Mouse (Mus musculus) thymus, postnatal 0 days (tissue): ENCODE data around the gene Cep164. TPM values are rescaled to one million over a fixed set of nuclear protein-coding genes. Genes with fewer than 3 reads are reported as not detected.
"Not testable (repeated sequence)": the region's sequence is repeated elsewhere in the genome, so short reads cannot be mapped to it uniquely, and the experiment has no call there.

Source experiments
- DNase-seq: peaks from one replicate; pipeline ENCODE4 v3.0.0-alpha.2; 2015; ENCODE audit warnings: low spot score
- polyA plus RNA-seq: library from polyadenylated mRNA; unstranded; fragments of >200 nt; fragmentation: Nextera tagmentation; extraction: Ambion mirVana; gene quantifications from 2 replicates; pipeline ENCODE4 v1.2.1, GENCODE M21; 2015

Gene Cep164
- polyA plus RNA-seq = 22.5 and 24.0 TPM in 2 replicates

- peak; percentile 90 for DNase-seq
Observed at GRCm38 (mm10) chr9:45828291-45828963, at the start of gene Cep164. Gene Cep164, minus strand, starts transcription at chr9:45828691.

DNA sequence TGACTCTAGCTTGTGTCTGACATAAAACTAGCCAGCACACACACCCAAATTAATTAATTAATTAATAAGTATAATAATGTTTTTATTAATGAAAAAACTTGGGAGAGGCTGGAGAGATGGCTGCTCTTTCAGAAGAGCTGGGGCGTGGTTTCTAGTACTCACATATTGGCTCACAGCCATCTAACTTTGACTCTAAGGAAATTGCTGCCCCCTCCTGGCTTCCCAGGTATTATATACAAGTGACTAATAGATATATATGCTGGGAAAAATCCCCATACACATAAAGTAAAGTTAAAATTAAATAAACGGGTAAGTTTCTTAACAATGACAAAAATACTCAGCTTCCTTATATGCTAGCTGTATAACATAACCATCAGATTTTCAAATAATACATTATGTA is 49.4 kb upstream of the Cep164 start:
- DNase-seq = peak; percentile 14

DNA sequence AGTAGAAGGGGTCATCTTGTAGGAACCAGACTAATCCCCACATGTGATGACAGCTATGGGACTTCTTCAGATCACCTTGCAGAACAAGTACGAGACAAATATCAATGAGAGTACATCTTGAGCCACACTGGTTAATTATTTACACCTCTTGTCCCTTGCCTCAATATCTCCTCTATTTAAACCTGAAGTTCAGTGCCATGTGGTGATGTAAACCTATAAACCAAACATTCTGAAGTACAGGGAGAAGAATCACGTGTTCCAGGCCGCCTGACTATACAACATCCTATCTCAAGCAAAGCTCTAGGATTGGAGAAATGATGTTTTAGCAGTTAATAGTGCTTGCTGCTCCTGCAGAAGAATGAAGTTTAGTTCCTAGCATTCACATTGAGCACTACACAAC is 41.8 kb upstream of the Cep164 start:
- no peak for DNase-seq

- no peak for DNase-seq
Observed at GRCm38 (mm10) chr9:45869181-45869580, 40.7 kb upstream of the Cep164 start.

DNA sequence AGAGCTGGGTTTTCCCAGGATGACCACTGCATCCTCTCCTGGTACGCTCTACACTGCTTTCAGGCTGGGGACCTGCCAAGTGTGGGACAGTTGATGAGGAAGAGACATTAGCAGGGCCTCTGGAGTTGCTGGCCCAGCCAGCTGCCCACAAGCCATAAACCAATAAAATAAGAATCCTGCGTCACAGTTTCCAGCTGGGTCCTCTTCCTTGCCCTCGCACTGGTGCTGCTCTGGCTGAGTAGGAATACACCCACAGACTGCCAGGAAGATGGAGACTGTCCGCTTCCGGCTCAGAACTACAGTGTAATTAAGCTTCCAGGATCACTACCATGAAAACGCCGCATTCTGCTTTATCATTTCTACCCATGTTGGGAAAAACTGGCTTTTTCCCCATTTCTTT is 33.3 kb upstream of the Cep164 start:
- DNase-seq = no peak

DNA sequence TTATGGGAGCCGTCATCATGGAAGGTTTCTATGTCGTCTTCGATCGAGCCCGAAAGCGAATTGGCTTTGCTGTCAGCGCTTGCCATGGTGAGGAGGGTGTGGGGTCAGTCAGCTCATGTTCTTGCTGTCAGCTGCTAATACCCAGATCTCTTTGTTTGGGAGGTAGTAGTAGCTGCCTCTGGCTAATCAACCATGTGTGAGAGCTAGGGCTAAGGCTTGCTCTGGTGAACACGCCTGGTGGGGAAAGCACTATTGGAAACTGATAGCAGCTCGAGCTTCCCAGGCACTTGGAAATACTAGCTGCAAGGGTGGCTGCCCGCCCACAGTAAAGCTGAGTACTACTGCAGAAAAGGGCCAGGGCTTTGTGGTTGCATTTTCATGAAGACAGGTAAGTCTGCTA is 30.9 kb upstream of the Cep164 start:
- no peak for DNase-seq

DNA sequence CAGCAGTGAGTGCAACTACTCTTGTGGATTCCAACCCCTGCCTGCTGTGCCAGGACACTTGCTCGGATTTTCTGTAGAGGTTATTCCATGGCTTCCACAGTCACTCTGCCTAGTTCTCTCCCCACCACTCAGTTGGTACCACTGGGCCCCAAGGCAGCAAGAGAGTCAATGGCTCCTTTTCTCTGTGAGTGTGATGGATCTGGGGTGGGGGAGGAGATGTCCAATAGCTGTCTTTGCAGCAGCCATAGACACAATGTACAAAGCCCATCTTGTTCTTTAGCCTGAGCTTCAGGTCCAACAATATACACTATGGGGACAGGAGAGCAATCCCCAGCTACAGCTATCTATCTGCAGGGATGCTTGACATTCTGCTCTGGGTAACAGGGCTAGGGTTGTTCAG is 25.6 kb upstream of the Cep164 start:
- DNase-seq = no peak

- DNase-seq = peak; percentile 26
Observed at GRCm38 (mm10) chr9:45853695-45854094, 25.2 kb upstream of the Cep164 start.

DNA sequence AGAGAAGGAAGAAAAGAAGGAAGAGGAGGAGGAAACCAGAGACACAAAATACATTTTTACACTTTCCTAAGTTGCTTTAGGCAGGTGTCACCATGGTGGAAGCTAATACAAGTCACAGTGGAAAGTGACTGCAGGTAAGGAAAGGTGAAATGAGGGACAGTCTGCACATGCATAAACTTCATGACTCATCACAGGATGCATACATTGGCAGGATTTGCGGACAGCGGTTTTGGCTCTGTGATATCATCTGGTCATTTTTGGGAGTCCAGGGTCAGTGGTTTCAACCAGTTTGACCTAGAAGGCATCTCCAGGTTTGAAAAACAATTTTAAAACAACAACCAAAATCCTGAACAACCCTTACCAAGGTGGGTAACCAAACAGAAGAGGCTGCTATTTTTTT is 23.3 kb upstream of the Cep164 start:
- DNase-seq = no peak

- DNase-seq = peak; percentile 40
Observed at GRCm38 (mm10) chr9:45851330-45851729, 22.8 kb upstream of the Cep164 start.

DNA sequence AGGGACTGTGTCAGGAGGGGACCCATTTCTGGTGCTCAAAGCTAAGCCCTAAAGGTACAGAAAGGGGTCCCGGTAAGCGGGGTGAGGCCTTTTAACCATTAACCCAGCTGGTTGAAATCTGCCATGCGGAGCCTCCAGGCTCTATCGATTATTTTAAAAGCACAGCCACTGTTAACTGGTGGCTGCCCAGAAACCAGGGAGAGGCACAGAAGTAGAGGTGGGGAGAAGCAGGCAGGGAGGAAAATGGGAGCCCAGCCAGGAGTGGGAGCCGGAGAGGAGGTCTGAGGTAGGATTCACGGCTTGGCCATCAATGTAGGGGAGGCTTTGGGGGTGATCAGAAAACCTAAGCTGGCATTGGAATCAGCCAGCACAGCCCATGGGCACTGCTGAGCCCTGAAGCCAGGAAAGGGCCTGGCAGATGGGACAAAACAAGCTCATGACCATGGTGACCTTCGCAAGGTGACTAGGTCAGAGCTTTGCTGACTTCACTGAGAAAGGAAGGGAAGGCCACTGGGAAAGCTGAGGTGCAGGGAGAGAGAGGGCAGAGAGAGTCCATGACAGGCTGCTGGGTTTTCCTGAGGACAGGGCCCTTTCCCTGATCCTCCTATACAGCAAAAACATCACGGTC is 22.2 kb upstream of the Cep164 start:
- DNase-seq = no peak

DNA sequence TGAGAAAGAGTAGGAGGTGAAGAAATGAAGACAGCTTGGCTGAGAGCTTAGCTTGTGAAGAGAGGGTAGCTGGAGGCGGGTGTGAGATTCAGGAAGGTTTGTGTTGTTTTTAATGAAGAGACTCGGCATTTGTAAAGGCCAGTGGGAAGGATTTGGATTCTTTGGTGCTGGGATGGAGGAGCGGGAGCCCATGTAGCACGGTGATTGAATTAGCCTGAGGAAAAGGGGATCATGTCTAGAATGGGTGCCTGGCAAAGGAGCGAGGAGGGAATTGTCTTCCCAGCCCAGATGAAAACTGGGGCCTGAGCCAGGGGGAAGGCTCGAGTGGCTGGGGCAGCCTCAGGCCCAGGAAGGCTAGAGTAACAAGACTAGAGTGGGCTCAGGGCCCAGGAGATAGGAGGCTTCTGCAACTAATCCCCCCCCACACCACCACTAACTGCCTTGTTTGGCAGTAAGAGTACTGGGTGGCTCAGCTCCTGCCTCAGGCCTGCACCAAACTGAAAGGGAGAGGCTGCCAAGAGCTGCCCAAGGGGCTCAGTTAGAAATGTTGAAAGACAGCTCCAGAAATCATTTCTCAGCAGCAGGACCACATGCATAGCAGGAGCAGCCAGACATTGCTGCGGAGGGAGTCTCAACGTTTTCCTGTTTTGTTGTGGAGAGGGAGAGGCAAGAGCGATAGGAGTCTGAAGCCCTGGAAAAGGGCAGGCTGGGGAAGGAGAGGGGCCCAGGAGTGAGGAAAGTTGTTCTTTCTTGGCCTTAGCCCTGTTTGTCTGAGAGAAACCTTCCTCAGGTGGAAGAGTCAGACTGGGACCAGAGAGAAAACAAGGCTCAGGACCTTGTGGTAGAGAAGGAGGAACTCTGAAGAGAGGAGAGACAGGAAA is 21.3 kb upstream of the Cep164 start:
- no peak for DNase-seq

DNA sequence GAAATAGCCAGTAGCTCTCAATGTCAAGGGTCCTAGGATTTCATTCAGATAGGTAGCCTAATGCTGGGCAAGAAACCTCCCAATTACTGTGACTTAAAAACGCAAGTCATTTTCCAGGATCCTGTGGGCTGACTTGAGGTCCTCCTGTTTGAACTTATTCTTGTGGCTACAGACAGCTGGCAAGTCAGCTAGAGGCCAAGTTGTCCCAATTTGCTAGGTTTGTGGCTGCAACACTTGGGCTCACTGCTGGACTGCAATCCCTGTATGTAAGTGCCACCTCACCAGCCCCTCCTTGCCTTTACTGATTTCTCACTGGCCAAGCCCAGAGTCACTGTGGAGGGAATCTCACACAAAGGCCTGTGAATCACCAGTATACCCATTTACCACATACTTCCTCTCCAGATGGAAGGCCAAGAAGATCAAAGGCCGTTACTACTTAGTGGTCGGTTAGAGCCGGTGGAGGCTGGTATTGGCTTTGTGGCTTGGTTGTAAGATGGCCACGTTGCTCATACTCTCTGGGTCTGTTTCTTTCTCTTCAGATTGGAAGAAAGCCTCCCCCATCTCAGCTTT is 18.5 kb upstream of the Cep164 start:
- DNase-seq = peak; percentile 13

DNA sequence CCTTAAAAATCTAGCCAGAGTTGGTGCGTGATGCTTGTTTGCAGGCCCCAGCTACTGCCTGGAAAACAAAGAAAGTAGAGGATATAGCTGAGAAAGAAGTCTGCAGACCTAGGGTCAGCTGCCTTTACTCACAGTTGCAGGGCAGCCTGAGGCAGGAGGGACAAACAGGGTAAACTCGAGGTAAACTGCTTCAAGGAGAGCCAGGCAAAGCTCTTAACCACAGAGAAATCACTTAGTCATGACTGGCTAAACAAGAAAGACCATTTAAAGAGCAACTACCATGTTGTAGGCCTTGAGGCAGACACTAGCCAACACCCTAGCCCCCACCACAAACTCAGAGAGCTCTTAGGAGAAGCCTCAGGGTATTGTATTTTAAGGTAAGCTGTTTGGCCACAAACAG is 17.7 kb upstream of the Cep164 start:
- not testable (repeated sequence) for DNase-seq

DNA sequence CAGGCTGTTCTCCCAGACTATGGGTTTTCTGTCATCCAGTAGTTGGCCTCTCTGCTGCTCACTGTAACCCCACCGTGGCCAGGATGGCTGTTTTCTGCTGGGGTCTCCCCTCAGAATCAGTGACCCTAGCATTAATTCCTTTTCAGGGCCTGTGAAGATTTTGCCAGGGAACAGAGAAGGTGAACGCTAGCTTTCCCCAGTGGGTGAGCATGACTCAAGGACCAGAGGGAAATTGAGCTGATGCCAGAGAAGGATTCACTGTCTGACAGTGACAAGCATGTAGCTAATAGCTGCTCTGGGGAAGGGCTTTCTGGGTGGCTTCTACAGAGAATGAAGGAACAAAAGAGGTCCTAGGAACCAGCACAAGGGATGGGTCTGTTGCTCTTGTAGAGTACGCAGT is 17.1 kb upstream of the Cep164 start:
- DNase-seq = no peak

DNA sequence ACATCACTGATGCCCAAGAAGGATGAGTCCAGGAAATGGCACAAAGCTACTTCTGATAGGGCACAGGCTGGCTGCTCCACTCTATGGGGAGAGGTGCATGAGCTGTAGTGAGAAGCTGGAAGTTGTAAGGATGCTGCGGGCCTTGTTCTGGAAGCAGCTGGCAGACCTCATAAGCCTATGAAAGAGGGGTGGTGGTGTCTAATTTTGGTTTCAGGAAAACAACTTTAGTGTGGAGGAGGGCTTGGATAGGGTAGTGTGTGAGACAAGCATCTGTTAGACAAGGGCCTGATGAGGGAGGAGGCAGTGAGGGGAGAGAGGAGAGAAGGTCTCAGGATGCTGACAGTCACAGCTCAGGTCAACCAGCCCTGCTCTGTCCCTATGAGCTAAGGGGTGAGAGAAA is 15.3 kb upstream of the Cep164 start:
- no peak for DNase-seq

GRCm38 (mm10) chr9:45843007-45843406 is 14.5 kb upstream of the Cep164 start:
- DNase-seq = no peak

DNA sequence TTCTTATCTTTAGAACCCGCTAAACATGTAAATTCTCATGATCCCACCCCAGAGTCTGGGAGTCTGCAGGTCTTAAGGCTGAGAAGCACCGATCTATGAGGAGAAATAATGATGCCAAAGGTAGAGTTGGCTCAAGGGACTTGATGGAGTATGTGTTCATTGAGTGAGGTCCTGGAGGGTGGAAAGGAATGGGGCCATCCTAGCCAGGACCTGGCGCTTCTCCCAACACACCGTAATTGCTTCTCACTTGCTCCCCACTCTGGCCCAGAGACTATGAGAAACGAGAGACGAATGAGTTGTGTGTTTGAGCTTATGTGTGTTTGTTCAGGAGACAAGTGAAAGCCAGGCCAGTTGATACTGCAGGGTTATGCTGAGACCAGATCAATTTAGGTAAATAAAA is 13.0 kb upstream of the Cep164 start:
- DNase-seq = no peak

- DNase-seq = no peak
Observed at GRCm38 (mm10) chr9:45840331-45840730, 11.8 kb upstream of the Cep164 start.

- DNase-seq = no peak
Observed at GRCm38 (mm10) chr9:45839982-45840300, 11.4 kb upstream of the Cep164 start.

DNA sequence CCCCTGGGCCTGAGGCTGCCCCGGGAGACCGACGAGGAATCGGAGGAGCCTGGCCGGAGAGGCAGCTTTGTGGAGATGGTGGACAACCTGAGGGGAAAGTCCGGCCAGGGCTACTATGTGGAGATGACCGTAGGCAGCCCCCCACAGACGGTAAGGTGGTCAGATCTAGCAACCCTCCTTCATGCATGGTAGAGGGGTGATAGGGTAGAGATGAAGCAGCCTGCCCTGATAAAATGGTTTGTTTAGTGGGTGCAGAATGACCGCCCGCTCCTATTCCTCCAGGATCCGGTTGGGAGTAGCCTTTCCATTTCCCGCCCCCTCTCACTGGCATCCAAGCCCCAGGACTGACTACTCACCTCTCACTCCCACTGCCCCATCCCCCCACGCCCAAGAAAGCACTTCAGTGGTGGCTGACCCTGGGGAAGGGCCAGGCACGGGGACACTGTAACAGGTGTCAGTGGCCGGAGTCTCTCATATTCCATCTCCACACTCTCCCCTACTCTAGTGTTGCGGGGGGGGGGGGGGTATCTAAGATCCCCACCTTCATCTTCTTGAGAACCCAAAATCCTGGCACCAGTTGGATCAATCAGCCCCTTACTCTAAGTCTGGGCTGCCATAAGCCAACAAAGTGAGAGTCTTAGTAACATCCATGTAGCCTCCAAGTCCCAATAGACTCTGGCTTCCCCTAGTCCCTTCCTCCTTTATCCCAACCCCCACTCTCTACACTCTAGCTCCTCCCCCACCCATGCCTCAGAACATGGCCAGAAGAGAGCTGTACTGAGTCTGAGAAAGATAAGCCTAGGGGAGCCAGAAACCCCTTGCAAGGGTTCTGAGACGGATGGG is 10.9 kb upstream of the Cep164 start:
- no peak for DNase-seq
